Mouse (Mus musculus): ENCODE results near the gene Gm49486.

Gm49486 gene

DNA sequence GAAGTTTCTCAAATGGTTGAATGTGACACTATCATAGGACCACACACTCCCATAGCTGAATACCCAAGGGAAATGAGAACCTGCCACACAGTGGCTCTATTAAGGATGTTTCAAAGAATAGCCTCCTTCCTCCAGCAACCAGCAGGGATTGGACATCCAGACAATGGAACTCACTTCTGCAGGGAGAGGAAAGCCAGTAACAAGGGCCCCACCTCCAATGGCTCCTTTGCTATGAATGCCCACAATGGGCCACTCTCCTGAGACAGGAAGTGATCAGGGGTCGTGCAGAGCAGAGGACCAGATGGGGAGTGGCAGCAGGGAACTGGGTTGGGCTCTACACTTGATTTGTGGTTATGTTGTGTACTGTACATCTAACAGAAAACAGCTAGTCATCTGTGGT, 39.3 kb downstream of the Gm49486 start:
- intact Hi-C loops (cut with DNase I), result no loop called here

DNA sequence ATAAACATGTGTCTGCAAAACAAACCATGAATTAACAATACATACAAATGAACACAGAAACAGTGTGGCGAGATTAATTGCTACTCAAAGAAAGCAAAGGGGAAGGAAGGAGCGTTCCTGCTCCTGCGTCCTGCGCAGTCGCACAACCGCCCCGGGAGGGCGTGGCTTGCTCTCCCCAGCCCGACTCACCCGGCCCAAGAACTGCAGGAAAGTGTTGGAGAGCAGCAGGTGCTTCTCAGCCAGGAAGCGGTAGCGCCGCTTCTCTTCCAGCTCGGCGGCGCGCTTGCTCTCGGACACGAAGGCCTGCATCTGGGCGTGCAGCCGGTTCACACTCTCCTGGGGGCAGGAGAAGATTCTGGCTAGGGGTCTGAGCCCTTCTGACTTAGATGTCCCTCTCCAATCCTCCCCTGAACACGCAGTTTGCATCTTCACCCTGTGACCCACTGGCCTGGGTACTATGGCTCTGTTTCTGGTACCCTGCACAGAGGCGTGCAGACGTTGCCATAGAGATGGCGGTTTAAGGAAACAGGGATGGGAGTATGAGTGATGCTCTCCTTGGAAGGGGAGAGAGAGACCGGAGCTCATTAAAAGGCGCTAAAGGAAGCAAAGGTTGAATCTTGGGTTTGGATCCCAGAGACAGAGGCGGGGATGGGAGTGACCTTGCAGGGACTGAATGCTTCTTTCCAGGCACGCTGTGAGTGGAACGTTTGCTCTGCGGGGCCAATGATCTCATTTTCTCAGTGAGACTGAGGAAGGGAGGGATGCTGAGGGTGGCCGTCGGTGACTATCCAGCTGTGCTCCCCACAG, 41.3 kb downstream of the Gm49486 start:
- intact Hi-C loops (cut with DNase I), result no loop called here

DNA sequence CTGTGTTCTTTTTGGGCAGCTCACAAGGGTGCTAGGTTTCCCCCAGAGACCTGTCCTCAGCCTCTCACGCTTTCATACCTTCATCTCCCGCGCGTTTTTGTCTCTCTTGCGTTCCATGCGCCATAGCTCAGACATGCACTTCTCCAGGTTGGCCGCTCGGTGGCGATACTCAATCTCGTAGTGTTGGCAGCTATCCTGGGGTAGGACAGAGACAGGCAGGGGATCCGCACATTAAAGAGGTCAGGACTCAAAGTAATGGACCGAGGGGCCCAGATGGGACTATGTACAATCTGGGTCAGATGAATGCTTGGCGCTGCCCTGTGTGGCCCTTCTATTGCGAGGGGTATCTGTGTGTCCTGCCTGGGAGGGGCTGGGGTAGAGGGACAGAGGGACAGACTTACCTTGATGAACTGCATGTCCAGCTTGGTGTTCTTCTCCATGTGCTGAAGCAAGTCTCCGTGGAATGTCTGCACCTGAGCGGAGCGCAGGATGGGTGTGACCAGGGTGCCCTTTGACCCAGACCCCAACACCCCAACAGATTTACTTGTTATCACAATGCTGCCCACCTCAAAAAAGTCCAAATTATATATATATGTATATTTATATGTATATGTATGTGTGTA, 42.0 kb downstream of the Gm49486 start:
- intact Hi-C loops (cut with DNase I), result no loop called here

DNA sequence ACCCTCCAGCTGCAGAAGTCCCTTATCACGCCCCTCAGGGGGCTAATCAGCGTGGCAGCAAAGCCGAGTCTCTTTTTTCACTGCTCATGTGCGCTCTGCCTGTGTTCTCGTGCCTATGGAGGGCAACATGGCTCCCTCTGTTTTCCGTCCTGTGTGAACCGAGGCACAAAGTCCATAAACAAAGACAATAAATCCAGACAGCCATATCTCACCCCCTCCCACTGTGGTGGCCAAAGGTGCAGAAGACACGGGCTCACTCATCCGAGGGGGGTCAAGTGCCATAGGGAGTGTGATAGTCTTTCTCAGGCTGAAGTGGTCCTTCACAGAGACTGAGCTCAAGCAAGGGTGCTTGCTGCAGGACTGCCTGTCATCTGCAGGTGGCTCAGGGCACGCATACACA, 43.8 kb downstream of the Gm49486 start:
- intact Hi-C loops (cut with DNase I), result no loop called here

DNA sequence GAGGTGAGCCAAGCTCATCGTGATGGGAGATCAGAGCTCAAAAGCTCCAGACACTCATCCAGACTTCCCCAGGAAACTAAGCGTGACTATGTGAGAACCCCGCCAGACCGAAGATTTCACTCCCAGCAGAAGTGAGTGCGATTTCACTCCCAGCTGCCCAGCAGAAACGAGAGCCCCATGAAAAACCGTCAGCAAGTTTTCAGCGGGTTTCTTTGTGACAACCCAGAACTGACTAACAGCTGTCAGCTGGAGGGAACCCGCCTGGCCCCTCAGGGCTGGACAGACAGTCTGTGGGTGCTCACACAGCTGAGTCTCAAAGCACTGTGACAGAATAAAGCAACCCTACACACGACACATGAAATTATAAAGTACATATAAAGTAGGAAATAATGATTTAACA, 48.5 kb downstream of the Gm49486 start:
- intact Hi-C loops (cut with DNase I), result no loop called here

DNA sequence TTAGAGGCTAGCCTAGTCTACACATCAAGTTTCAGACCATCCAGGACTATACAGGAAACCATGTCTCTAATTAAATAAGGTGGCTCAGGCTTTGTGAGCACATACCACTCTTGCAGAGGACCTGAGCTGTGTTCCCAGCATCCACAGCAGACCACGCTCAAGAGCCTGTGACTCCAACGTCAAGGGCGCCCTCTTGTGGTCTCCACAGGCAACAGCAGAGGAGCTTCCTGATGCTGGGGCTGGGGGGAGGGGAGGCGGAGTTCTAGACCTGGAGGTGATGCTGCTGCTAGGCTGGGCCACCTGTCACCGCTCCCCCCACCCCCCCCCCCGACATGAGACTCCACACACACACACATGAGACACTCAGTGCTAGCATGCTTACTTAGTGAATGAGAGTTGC, 51.0 kb downstream of the Gm49486 start:
- intact Hi-C loops (cut with DNase I), result no loop called here

DNA sequence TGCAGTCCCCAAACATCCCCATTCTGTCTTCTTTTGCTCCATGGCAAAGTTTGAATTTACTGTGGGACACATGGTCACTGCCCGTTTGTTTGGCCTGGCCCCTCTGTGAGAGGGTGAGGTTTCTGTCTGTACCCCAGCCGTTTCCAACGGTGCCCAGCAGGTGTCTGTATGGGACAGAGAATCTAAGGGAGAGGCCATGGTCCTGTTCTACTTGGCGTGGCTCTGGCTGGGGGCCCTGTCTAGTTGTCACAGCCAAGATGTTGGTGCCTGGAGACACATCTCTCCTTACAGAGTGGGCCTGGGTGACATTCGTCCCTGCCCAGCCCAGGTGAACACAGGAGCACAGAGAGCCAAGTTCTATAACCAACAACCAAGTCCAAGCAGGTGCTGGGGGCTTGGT, 51.7 kb downstream of the Gm49486 start:
- intact Hi-C loops (cut with DNase I), result no loop called here

DNA sequence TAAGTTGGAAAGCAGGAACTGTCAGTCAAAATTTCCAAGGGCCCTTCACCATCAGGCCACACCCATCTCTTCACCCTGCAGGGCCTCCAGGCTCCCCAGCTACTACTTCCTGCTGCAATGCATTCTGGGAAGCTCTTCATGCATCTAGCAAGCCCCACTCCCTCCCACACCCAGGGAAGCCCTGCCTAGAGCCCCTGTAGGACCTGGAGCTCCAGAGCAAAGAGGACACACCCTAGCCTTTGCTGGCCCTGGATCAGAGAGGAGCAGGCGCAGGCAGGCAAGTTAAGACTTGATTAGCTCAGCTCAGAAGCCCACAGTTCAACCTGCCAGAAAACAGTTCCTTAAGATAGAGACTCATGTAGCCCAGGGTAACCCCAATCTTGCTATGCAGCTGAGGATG, 52.2 kb downstream of the Gm49486 start:
- intact Hi-C loops (cut with DNase I), result no loop called here

DNA sequence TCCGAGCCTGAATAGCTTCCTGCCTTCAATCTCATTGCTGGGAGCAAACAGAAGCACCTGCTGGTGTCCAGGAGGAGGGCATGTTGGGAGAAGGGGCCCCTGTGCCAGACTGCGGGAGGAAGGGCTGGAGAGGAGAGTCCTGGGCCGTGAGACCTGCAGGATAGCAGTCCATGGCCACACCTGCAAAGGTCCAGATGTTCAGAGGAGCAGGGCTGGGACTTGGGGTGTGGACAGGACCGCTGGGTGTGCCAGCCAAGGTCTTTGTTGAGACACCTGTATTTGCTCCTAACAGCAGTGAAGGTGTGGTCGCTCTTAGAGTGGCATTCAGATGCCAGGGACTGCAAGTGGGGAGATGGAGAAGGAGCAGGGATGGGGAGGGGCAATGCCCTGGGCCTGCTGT, 53.2 kb downstream of the Gm49486 start:
- intact Hi-C loops (cut with DNase I), result no loop called here

DNA sequence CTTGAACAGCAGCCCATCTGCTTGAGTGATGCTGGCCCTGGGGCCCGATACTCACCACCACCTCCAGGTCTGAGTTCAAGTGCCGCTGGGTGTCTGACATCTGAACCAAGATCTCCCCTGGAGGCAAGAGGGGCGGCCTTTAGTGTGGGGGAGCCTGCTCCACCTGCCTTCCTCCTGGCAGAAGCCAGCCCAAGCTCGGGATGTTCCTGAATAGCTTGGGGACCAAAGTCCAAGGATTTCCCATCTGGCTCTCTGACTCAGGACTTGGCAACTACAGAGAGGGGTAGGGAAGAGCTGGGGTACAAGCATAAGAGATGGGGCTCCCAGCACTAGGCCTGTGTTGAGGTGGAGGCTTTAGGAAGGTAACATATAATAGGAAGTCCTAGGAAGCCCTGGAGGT, 54.2 kb downstream of the Gm49486 start:
- intact Hi-C loops (cut with DNase I), result no loop called here

DNA sequence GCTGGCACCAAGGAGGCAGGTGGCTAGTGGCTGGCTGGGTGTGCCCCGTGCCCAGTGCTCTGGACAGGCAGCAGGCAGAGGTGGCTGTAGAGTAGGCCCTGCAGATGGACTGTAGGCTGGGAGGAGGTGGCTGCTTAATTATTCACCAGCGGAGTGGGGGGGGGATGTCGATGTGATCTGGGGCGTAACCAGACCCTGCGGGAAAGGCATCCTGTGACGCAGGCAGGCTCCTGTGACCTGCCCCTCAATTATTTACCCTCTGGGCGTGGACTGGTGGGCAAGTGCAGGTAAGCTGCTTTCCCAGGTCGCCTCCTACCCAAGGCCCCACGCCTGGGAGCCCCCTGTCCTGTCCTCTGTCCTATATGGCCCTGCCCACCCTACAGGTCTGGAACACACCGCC, 56.2 kb downstream of the Gm49486 start, which contains the start of gene Baiap2l2:
Baiap2l2 (minus strand) TSS at position 139 of the 400 bp plus-strand sequence.
- intact Hi-C loops (cut with DNase I), result no loop called here

DNA sequence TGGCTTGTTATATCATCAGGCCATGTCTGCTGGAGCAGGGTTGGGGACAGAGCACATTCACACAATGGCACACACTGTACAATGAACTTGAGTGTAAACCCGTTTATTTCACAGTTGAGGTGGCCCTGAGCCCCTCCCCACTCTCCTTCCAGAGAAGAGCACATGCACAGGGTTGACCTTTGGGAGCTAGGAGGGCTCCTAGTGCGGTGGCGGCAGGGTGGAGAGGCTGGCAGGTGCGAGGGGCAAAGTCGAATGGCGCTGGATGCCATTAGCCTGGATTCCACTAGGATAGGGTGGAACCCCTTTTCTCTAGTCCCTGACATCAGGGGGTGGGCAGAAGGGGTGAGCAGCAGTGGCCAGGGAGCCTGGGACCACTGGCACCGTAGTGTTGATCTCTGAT, 57.0 kb downstream of the Gm49486 start:
- intact Hi-C loops (cut with DNase I), result no loop called here

DNA sequence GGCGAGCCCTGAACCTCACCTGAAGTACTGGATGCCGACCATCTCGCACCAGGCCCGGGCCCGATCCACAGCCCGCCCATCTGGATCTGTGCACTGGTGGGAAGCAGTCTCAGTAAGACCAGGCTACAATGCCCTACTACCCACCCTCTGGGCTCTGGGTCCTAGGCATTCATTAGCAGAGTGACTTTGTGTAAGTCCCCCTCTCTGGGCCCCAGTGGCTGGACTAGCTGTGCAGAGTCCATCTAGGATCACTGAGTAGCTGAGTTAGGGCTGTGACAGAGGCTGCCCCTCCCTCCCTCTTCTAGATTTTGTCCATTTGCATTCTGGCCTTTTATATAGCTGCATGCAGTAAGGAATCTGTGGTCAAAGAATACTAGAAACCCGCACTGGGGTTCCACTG, 57.9 kb downstream of the Gm49486 start:
- intact Hi-C loops (cut with DNase I), result no loop called here

DNA sequence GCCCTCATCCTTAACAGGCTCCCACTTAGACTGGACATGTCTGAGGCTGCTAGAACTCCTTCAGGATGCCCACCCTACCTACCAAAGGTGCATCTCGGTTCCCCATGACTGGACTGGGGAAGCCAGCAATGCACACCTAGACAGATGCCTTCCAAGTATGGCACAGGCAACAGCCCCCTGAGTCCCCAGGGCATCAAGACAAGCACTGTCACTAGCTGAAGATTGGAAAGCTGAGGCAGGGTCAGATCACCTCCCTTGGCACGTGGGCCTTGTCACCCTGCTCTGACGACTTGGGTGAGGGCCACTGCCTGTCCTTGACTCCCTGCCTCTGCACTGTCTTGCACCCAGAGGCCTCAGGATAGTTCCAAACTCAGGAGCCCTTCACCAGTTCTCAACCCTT, 59.2 kb downstream of the Gm49486 start:
- intact Hi-C loops (cut with DNase I), result no loop called here

DNA sequence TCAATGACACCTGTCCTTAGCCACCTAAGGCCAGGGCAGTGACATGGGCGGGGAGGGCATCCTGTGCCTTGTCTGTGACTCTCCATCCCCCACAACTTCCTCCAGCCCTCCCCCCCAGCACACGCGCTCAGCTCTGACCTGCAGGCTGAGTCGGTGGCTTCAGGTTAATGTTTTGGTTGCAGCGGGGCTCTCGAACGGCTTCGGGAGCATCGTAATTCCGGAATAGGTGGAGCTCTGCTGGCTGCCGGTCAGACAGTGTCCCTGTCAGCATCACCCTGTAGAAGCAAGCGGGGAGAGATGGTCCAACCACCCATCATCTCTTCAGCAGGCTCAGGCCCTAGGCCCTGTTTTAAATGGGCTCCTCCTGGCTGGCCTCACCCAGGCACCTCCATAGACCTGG, 60.2 kb downstream of the Gm49486 start:
- intact Hi-C loops (cut with DNase I), result no loop called here

DNA sequence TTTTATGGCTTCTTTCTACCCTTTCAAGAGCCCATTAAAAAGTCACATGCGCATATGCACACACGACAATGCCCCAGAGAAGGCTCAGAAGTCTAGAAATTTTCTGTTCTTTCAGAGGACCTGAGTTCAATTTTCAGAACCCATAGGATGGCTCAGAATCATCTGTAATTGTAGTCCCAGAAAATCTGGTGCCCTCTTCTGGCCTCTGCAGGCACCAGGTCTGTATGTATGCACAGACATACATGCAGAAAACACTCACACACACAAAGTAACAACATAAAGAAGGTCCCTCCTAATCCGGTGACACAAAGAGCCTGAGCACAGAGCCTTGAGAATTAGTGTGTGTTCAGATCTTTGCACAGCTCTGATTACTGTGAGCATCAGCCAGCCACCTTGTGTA, 61.1 kb downstream of the Gm49486 start:
- intact Hi-C loops (cut with DNase I), result no loop called here

DNA sequence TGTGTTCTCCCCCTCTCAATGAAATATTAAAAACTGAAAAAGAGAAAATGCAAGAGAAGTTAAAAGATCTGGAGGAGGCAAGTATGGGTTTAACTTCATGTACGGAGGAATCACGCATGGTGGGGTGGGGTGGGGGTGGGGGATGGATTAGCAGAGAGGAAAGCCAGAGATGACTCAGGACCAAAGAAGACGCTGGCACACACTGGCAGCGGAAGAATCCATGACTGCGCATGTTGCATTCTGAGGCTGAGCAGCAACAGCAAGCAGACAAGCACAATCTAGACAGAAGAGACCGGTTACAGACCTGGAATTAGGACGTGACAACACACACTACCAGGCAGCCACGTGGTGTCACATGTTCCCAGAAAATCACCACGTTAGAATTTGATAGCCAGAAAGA, 63.6 kb downstream of the Gm49486 start:
- intact Hi-C loops (cut with DNase I), result no loop called here

DNA sequence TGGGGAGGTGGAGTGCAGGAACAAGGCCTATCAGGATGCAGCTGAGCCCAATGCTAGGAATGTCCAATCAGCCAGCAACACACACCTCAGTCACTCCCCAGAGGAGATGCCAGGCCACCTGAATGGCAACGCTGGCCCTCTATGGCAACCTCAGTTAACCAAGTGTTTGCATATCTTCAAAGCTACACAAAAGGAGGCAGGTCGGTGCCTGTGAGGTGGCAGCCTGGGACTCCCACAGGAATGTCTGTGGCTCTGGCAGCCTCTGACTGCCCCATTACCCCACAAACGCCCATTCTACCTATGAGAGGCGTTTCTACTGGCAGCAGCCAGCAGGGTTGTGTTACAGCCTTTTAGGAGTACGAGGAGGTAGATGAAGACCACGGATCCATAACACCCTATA, 69.4 kb downstream of the Gm49486 start:
- intact Hi-C loops (cut with DNase I), result no loop called here

DNA sequence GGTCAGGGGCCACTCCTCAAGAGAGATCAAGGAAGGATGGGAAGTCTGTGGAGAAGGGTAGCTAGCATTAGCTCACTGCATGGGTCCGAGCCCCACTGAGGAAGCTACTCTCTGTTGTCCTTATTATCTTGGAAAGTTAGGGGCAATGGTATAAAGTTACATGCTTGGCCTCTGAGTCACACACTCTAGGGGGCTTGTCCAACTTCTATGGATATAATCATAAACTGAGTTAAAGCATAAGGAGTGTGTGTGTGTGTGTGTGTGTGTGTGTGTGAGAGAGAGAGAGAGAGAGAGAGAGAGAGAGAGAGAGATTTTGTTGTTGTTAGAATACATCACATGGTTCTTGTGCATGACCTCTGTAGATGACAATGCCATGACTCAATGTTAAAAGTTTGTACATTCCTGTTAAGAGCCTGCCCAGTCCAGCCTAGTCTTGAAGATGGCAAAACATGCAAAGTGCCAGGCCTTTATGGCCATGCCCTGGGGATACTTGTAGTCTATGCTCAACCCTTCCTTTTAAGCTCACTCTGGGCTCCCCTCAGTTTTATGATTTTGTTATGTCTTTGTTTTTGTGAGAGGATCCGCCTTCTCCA, 70.5 kb downstream of the Gm49486 start:
- intact Hi-C loops (cut with DNase I), result no loop called here

DNA sequence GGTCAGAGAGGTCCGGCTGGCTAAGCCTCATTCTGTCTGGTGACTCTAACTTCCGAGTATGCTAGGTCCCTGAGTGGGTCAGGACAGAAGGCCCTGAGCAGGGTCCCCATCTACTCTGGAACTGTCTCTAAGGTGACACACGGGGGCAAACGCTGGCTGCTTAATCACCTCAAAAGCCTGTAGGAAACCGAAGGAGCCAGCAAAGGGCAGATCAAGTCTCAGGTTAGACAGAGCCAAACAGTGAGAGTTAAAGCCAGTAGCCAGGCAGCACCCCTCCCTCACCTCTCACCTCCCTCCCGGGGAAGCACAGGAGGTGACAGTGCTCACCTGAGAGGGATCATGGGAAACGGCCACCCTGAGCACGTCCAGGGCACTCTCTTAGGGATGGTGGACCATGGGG, 74.5 kb downstream of the Gm49486 start:
- intact Hi-C loops (cut with DNase I), result no loop called here

DNA sequence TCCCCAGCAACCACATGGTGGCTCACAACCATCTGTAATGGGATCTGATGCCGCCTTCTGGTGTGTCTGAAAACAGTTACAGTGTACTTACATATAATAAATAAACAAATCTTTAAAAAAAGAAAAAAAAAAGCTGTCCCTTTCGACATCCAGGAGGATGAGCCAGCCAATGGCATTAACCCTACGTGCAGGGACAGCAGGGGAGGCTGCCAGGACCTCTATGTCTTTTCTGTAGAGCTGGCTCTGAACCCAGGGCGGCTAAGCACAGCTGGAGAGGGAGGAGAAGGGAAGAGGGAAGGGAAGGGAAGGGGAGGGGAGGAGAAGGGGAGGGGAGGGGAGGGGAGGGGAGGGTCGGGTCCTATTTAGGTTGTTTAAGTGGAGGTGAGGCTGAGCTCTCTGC, 75.6 kb downstream of the Gm49486 start:
- intact Hi-C loops (cut with DNase I), result no loop called here

DNA sequence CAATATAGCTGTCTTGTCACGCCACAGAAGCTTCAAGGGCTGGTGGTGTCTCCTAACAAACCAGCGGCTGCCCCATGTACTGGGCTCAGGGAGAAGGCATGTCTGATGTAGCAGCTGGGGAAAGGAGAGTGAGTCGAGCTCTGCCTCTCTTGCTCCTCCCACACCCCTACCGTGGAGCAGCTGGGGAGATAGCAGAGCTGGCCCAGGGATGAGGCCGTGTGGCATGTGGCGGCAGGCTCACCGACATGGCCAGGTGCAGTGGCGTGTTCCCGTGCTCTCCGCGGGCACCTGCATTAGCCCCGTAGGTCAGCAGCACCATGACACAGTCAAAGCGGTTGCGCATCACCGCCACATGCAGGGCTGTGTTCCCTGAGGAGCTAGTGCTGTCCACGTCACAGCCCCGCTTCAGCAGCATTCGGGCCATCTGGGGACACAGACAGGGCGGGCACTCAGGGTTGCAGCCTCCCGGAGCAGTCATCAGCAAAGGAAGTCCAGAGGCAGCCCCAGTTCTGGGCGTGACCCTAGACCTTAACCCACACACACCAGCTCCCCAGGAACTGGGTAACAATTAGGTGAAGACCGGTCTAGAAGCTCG, 76.9 kb downstream of the Gm49486 start:
- intact Hi-C loops (cut with DNase I), result no loop called here

Measured in adrenal gland (tissue).